Mouse (Mus musculus): ENCODE results near the gene Insc. TPM values are rescaled to one million over a fixed set of nuclear protein-coding genes. Genes with fewer than 3 reads are reported as not detected.

The Insc gene
- total RNA-seq, 1 experiment from 2014 or later: not detected

GRCm38 (mm10) chr7:114748239-114748638 lies 4.7 kb downstream of the Insc start:
- no peak for ATAC-seq (replicated peaks in 1 of 2; ENCODE audit: insufficient read depth in 1 of 2, low FRiP score in 2 of 2, low TSS enrichment in 1 of 2, low read depth in 1 of 2, poor library complexity in 2 of 2, severe bottlenecking in 2 of 2)

DNA sequence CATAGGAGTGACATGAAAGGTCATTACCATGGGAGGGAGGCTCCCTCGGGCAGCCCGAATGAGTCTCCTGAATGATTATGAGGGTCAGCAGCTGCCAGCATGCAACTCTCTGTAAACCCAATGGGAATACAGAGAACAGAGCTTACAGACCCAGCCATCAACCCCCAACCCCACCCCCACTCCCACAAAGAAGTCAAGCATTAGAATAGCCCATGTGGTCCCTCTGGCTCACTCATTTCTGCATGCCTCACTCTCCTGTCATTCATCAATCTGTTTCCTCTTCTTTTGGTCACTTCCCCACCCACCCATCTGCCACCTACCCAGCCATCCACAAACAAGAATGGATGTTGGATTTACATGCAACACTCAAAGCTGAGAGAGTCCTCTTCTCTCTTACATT lies 10.0 kb downstream of the Insc start:
- no peak for ATAC-seq (replicated peaks in 1 of 2; ENCODE audit: insufficient read depth in 1 of 2, low FRiP score in 2 of 2, low TSS enrichment in 1 of 2, low read depth in 1 of 2, poor library complexity in 2 of 2, severe bottlenecking in 2 of 2)

DNA sequence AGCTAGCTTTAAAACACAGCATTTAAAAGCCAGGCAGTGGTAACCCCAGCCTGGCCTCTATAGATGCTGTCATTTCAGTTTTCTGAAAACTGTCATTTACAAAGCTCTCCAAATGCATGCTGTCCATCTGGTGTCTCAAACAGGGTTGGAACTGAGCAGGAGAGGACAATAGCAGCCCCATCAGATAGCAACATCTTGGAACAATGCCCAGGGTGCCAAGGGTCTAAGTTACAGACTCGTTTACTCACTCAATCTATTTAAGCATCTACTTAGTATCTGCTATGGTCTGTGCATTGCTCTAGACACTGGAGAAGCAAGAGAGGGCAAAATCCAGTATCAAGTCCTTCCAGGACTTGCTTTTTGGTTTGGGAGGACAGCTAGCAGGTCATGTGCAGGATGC lies 10.7 kb downstream of the Insc start:
- no peak for ATAC-seq (replicated peaks in 1 of 2; ENCODE audit: insufficient read depth in 1 of 2, low FRiP score in 2 of 2, low TSS enrichment in 1 of 2, low read depth in 1 of 2, poor library complexity in 2 of 2, severe bottlenecking in 2 of 2)

DNA sequence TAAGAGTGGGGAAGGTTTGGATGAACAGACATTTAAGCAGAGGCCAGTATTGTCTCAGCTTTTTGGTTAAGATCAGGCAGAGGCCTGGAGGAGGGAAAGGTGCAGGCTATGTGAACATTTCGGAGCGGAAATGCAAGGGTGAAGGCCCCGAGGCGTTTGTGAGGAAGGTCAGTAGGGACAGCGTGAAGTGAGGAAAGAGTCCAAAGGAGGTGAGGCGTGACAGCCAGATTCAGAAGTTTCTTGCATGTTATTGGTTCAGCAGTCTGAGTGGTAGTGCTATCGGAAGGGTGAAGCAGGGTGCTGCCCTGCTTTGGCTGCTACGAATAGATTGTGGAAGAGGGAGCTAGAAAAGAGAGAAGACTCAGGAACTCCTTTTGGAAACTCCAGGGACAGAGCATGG lies 11.1 kb downstream of the Insc start:
- no peak for ATAC-seq (replicated peaks in 1 of 2; ENCODE audit: insufficient read depth in 1 of 2, low FRiP score in 2 of 2, low TSS enrichment in 1 of 2, low read depth in 1 of 2, poor library complexity in 2 of 2, severe bottlenecking in 2 of 2)

DNA sequence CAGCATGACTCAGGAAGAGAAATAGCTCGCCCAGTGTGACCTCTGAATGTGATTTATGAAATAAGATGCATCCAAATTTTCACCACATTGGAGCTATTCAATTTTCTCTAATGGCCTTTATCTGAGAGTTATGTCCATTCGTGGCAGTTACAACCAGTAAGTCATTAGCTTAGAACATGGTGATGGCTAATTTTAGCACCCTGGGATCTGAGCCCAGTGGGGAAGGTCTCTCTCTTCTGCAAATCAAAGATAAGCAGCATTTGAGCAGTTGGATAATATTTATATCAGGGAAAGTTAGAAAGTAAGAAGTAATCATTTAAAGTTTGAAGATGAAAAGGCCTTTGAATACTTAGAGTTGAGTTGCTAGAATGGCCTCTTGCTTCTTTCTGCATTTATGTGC lies 19.2 kb downstream of the Insc start:
- ATAC-seq (replicated peaks in 1 of 2; ENCODE audit: insufficient read depth in 1 of 2, low FRiP score in 2 of 2, low TSS enrichment in 1 of 2, low read depth in 1 of 2, poor library complexity in 2 of 2, severe bottlenecking in 2 of 2): no peak

- no peak for ATAC-seq (replicated peaks in 1 of 2; ENCODE audit: insufficient read depth in 1 of 2, low FRiP score in 2 of 2, low TSS enrichment in 1 of 2, low read depth in 1 of 2, poor library complexity in 2 of 2, severe bottlenecking in 2 of 2)
Measured at GRCm38 (mm10) chr7:114765273-114765672, 21.8 kb downstream of the Insc start.

DNA sequence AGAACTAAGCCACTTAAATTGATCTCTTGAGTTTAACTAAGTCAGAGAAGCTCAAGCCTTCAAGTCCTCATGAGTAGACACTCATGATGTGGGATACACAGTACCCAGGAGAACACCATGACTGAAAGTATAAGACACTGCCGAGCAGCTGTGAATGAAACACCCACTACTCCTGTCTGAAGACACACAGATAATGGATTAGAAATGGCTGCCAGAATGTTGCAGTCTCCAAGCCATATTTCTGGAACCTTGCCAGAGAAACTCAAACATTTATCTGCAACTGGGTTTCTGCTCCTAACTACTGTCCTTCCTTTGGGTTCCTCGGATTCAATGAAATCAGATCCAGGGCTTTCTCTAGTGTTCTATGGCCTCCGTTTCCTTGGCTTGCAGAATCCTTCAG lies 23.0 kb downstream of the Insc start:
- no peak for ATAC-seq (replicated peaks in 1 of 2; ENCODE audit: insufficient read depth in 1 of 2, low FRiP score in 2 of 2, low TSS enrichment in 1 of 2, low read depth in 1 of 2, poor library complexity in 2 of 2, severe bottlenecking in 2 of 2)

- no peak for ATAC-seq (replicated peaks in 1 of 2; ENCODE audit: insufficient read depth in 1 of 2, low FRiP score in 2 of 2, low TSS enrichment in 1 of 2, low read depth in 1 of 2, poor library complexity in 2 of 2, severe bottlenecking in 2 of 2)
Measured at GRCm38 (mm10) chr7:114768516-114768915, 25.0 kb downstream of the Insc start.

- no peak for ATAC-seq (replicated peaks in 1 of 2; ENCODE audit: insufficient read depth in 1 of 2, low FRiP score in 2 of 2, low TSS enrichment in 1 of 2, low read depth in 1 of 2, poor library complexity in 2 of 2, severe bottlenecking in 2 of 2)
Measured at GRCm38 (mm10) chr7:114769041-114769440, 25.5 kb downstream of the Insc start.

DNA sequence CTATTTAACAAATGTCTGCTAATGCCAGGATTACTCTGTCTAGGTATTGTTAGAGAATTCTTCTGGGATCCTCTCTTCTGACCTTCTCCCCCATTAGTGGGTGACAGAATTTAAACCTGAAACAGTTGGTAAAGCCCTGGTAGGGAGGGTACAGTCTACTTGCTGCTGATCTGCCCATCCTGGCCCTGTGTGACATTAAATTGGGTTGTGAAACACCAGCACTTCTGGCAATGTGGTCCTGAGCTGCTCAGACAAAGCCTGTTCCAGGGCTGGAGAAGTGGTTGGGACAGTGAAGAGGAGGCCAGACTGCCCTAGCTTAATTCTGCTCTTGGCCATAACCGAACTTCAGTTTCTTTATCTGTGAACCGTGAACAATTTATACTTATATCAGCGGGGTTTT lies 27.1 kb downstream of the Insc start:
- no peak for ATAC-seq (replicated peaks in 1 of 2; ENCODE audit: insufficient read depth in 1 of 2, low FRiP score in 2 of 2, low TSS enrichment in 1 of 2, low read depth in 1 of 2, poor library complexity in 2 of 2, severe bottlenecking in 2 of 2)

- ATAC-seq (replicated peaks in 1 of 2; ENCODE audit: insufficient read depth in 1 of 2, low FRiP score in 2 of 2, low TSS enrichment in 1 of 2, low read depth in 1 of 2, poor library complexity in 2 of 2, severe bottlenecking in 2 of 2): no peak
Measured at GRCm38 (mm10) chr7:114771801-114772200, 28.3 kb downstream of the Insc start.

DNA sequence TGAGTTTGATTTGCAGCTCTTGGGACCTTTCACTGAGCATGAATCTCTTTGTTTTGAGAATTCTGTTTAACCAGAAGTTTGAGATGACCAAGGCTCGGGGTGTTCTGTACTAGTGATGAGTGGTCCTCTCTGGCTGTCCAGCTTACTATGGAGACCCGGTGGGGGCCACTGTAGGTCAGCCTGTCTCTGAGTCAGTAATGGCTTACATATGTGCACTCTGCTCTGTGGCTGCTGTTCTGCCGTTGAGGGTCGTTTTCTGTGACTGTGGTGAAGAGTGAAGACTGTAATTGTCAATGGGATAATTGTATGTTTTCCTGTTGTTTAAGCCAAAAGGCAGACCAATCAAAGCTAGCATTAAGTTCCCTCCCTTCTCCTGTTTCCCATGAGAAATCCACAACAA lies 30.3 kb downstream of the Insc start:
- no peak for ATAC-seq (replicated peaks in 1 of 2; ENCODE audit: insufficient read depth in 1 of 2, low FRiP score in 2 of 2, low TSS enrichment in 1 of 2, low read depth in 1 of 2, poor library complexity in 2 of 2, severe bottlenecking in 2 of 2)

DNA sequence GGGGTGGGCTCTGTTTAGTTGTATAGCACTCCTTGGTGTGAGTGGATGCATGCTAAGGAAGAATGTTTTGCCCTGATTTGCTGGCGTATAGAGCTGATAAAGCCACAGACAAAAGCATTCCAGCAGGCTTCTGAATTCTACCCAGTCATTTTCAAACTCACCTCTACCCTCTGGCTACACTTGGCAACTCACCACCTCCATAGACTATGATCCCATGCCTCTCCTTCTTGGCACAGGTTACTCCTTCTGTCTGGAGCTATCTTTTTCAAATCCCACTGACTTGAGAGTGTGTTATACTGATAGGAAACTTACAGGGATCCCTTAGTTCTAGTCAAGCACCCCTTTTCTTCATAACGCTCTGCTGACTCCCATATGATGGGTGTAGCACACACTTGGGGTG lies 32.4 kb downstream of the Insc start:
- no peak for ATAC-seq (replicated peaks in 1 of 2; ENCODE audit: insufficient read depth in 1 of 2, low FRiP score in 2 of 2, low TSS enrichment in 1 of 2, low read depth in 1 of 2, poor library complexity in 2 of 2, severe bottlenecking in 2 of 2)

GRCm38 (mm10) chr7:114778156-114778770 lies 34.8 kb downstream of the Insc start:
- no peak for ATAC-seq (replicated peaks in 1 of 2; ENCODE audit: insufficient read depth in 1 of 2, low FRiP score in 2 of 2, low TSS enrichment in 1 of 2, low read depth in 1 of 2, poor library complexity in 2 of 2, severe bottlenecking in 2 of 2)

- no peak for ATAC-seq (replicated peaks in 1 of 2; ENCODE audit: insufficient read depth in 1 of 2, low FRiP score in 2 of 2, low TSS enrichment in 1 of 2, low read depth in 1 of 2, poor library complexity in 2 of 2, severe bottlenecking in 2 of 2)
Measured at GRCm38 (mm10) chr7:114779056-114779660, 35.7 kb downstream of the Insc start.

DNA sequence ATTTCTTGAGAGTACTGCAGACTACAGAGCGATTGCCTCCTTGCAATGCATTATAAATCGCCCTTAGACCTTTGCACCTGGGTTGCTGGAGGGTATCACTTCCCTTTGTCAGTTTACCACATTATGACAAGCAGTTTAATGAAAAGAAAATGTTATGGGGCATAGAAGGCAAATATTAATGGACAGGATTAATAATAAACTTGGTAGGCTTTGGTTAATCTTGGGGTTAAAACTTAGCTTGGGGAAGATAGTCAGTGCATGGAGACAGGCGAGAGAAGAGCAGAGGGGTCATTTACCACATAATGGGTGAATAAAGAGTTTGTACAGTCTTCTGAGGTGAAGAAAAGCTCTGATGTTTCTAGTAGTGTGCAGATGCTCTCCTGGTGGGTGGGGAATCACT lies 39.8 kb downstream of the Insc start:
- ATAC-seq (replicated peaks in 1 of 2; ENCODE audit: insufficient read depth in 1 of 2, low FRiP score in 2 of 2, low TSS enrichment in 1 of 2, low read depth in 1 of 2, poor library complexity in 2 of 2, severe bottlenecking in 2 of 2): no peak

GRCm38 (mm10) chr7:114791087-114791486 lies 47.6 kb downstream of the Insc start:
- ATAC-seq (replicated peaks in 1 of 2; ENCODE audit: insufficient read depth in 1 of 2, low FRiP score in 2 of 2, low TSS enrichment in 1 of 2, low read depth in 1 of 2, poor library complexity in 2 of 2, severe bottlenecking in 2 of 2): no peak

GRCm38 (mm10) chr7:114792026-114792425 lies 48.5 kb downstream of the Insc start:
- no peak for ATAC-seq (replicated peaks in 1 of 2; ENCODE audit: insufficient read depth in 1 of 2, low FRiP score in 2 of 2, low TSS enrichment in 1 of 2, low read depth in 1 of 2, poor library complexity in 2 of 2, severe bottlenecking in 2 of 2)

DNA sequence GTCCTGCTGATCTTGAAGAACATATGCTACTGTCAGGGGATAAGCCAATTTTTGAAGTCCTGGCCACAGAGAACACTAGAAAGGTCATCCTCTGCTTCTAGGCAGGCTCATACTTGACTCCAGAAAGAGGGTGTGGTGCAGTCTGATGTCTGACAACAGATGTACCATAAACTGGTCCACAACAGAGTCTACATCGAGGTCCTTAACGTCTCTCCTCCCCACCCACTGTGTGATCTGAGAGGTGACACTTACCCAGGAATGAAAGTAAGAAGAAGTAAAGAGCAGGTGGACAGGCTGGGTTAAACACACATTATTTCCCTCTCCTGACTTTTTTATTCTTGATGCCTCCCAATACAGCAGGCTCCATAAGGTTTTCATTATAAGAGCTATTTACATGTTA lies 50.9 kb downstream of the Insc start:
- no peak for ATAC-seq (replicated peaks in 1 of 2; ENCODE audit: insufficient read depth in 1 of 2, low FRiP score in 2 of 2, low TSS enrichment in 1 of 2, low read depth in 1 of 2, poor library complexity in 2 of 2, severe bottlenecking in 2 of 2)
